Mouse (Mus musculus) hindbrain, embryonic 14.5 days (tissue): ENCODE results near the gene Ptbp1. TPM values are rescaled to one million over a fixed set of nuclear protein-coding genes. Genes with fewer than 3 reads are reported as not detected.
"Not testable (repeated sequence)": the region's sequence is repeated elsewhere in the genome, so short reads cannot be mapped to it uniquely, and the experiment has no call there.

ENCODE experiments used
- ATAC-seq: fragments of 200-750 bp; cut with Nextera tagmentation; 2 replicates; pipeline ENCODE4 v1.8.0; 2017; ENCODE audit warnings: moderate number of reproducible peaks, mild to moderate bottlenecking, moderate TSS enrichment, moderate library complexity; ENCODE audit not compliant: low FRiP score
- DNase-seq: peaks from one replicate; pipeline ENCODE4 v3.0.0-alpha.2; 2015; ENCODE audit warnings: low spot score
- H3K27ac ChIP-seq: fragments of 300-500 bp; sonication (generic); 2 replicates; pipeline ENCODE4 v1.5.1; 2014; ENCODE audit warnings: mild to moderate bottlenecking, moderate library complexity
- H3K27me3 ChIP-seq: fragments of 300-500 bp; sonication (generic); 2 replicates; pipeline ENCODE4 v1.6.1; 2014; ENCODE audit warnings: mild to moderate bottlenecking, low read length, mixed read lengths; ENCODE audit not compliant: control insufficient read depth, insufficient read depth
- H3K36me3 ChIP-seq: fragments of 300-500 bp; sonication (generic); replicated peaks from 2 replicates; pipeline ENCODE4 v1.6.1; 2014; ENCODE audit not compliant: control insufficient read depth, insufficient read depth
- H3K4me1 ChIP-seq: fragments of 300-500 bp; sonication (generic); replicated peaks from 2 replicates; pipeline ENCODE4 v1.6.1; 2014; ENCODE audit warnings: antibody characterized with exemption, low read length, mixed read lengths; ENCODE audit not compliant: control insufficient read depth, insufficient read depth
- H3K4me2 ChIP-seq: fragments of 300-500 bp; sonication (generic); replicated peaks from 2 replicates; pipeline ENCODE4 v1.6.1; 2014; ENCODE audit warnings: mild to moderate bottlenecking, moderate library complexity
- H3K4me3 ChIP-seq: fragments of 300-500 bp; sonication (generic); replicated peaks from 2 replicates; pipeline ENCODE4 v1.5.1; 2014; ENCODE audit warnings: mild to moderate bottlenecking, low read length
- H3K9ac ChIP-seq: fragments of 300-500 bp; sonication (generic); 2 replicates; pipeline ENCODE4 v1.6.1; 2014
- H3K9me3 ChIP-seq: fragments of 300-500 bp; sonication (generic); 2 replicates; pipeline ENCODE4 v1.6.1; 2016; ENCODE audit warnings: low read length; ENCODE audit not compliant: control insufficient read depth
- WGBS: fragments of 180-500 bp; shearing (Covaris S2); extraction: QIAGEN DNeasy Blood & Tissue Kit; methylation state at CpG from one replicate; pipeline ENCODE4 v1.1.7; 2014; 5-methylcytosine and 5-hydroxymethylcytosine counted together
- polyA plus RNA-seq: library from polyadenylated mRNA; unstranded; fragments of >200 nt; fragmentation: Nextera tagmentation; extraction: Ambion mirVana; gene quantifications from 2 replicates; pipeline ENCODE4 v1.2.1, GENCODE M21; 2014

Ptbp1 gene
- polyA plus RNA-seq, 1 experiment from 2014 or later = 59.5 TPM

DNA sequence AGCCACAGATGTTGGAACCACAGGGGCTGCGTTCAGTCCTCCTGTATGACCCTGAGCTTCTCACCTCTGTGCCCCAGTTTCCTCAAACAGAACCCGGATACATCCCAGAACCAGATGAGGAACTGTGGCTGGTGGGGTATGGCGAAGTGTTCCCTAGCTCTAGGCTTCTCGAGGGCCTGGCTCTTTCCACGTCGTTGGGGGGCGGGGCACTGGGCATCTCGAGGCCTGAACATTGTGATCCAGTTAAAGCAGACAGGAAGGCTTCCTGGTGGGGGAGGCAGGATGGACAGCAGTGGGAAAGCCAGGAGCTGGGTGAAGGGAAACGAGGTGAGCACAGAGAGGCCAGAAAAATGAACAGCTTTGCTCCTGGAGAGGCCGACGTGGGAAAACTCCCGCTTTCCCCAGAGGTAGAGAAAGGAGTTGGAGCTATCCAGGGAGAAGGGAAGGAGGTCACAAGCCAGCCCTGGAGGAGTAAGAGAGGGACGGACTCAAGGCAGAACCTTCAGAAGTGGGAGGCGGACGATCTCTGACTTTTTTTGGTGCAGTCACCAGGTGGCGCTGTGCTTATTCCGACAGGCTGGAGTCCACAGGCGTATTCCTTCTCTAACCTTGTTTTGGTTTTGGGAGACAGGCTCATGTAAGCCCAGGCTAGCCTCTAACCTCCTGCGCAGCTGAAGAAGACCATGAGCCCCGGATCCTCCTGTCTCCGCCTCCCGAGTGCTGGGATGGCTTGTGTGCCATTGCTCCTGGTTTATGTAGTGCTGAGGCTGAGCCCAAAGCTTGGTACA is 29.3 kb downstream of the Ptbp1 start:
- Histone ChIP-seq H3K27ac (no peak overlapping the region), H3K9me3 (no peaks in the 10 kb centered on the region), H3K4me2 (0 out of 2 replicates have a peak overlapping the region, but pooled peaks have one; percentile 8), H3K36me3 (no peaks in the 10 kb centered on the region), H3K9ac (no peak overlapping the region), H3K4me1 (peaks cover 5% of the 10 kb centered on the region; the same call in 1 of the 2 replicates), H3K4me3 (no peak overlapping the region), H3K27me3 (peaks cover 24% of the 10 kb centered on the region; the same call in 1 of the 2 replicates)
- DNase-seq = peak; percentile 80
- 15% methylated on average over 22 of the region's 22 CpGs for WGBS
- no peak for ATAC-seq

DNA sequence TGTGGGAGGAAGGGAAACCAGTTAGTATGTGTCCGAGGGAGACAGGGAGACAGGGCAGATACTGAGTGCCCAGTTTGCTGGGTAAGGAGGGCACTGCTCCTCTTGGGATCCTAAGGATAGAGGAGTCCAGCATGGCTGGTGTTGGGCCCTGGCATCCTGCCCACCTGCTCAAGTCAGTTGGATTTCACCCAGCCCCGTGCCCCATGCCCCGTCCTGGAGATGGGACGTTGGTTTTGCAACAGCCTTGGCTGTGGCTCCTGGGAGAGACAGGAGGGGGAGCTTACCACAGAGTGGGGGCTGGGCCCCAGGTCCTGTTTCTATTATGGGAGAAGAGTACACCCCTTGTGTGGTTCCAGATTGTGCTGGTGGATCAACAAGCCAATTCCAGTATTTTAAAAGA is 30.2 kb downstream of the Ptbp1 start:
- Histone ChIP-seq H3K9ac (no peak overlapping the region), H3K27me3 (peaks cover 24% of the 10 kb centered on the region; the same call in 1 of the 2 replicates), H3K9me3 (no peaks in the 10 kb centered on the region), H3K36me3 (no peaks in the 10 kb centered on the region), H3K4me1 (peaks cover 5% of the 10 kb centered on the region; the same call in 1 of the 2 replicates), H3K4me2 (no peak overlapping the region), H3K4me3 (no peak overlapping the region), H3K27ac (no peak overlapping the region)
- ATAC-seq = no peak
- DNase-seq = no peak
- WGBS = 77% methylated on average over 4 of the region's 4 CpGs

GRCm38 (mm10) chr10:79884938-79885337 is 30.7 kb downstream of the Ptbp1 start:
- H3K4me3 ChIP-seq, H3K4me2 ChIP-seq, H3K4me1 ChIP-seq, ATAC-seq, H3K9ac ChIP-seq, DNase-seq, H3K9me3 ChIP-seq, H3K36me3 ChIP-seq, H3K27ac ChIP-seq: not testable (repeated sequence)
- WGBS = 80% methylated on average over 3 of the region's 3 CpGs
- peaks cover 24% of the 10 kb centered on the region; the same call in 1 of the 2 replicates for H3K27me3 ChIP-seq

DNA sequence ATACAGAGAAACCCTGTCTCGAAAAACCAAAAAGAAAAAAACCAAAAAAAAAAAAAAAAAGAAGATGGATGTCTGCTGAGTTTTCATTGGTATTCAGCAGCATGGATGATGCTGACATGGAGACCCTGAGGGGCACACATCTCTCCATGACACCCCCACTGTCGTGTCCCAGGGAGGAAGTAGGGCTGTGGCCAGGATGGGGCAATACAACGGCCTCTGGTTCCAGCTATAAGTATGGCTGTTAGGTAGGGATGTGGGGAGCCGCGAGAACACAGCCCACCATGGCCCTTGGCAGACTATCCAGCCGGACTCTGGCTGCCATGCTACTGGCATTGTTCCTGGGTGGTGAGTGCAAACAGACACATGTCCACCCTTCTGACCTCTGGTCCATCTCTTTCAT is 31.8 kb downstream of the Ptbp1 start, which contains the start of gene Elane:
Gene Elane (plus strand): TSS at position 194 of the 400 bp plus-strand sequence.
- DNase-seq (no peak), ATAC-seq (no peak)
- H3K4me1 ChIP-seq = peaks cover 5% of the 10 kb centered on the region; the same call in 1 of the 2 replicates
- no peak within 1 kb of the TSS for H3K27ac ChIP-seq
- WGBS = 78% methylated on average over 6 of the region's 6 CpGs
- H3K36me3 ChIP-seq = no peaks in the 10 kb centered on the region
- peaks cover 16% of the 10 kb centered on the region; the same call in 1 of the 2 replicates for H3K27me3 ChIP-seq
- H3K9me3 ChIP-seq = no peaks in the 10 kb centered on the region
- H3K9ac ChIP-seq = no peak within 1 kb of the TSS
- no peak within 1 kb of the TSS for H3K4me3 ChIP-seq
- H3K4me2 ChIP-seq = no peak within 1 kb of the TSS

GRCm38 (mm10) chr10:79886611-79887010 is 32.4 kb downstream of the Ptbp1 start:
- DNase-seq = no peak
- WGBS = 81% methylated on average over 8 of the region's 8 CpGs
- Histone ChIP-seq H3K9me3 (no peaks in the 10 kb centered on the region), H3K4me1 (peaks cover 5% of the 10 kb centered on the region; the same call in 1 of the 2 replicates), H3K9ac (no peak overlapping the region), H3K4me3 (no peak overlapping the region), H3K27me3 (peaks cover 15% of the 10 kb centered on the region; the same call in 1 of the 2 replicates), H3K27ac (no peak overlapping the region), H3K4me2 (no peak overlapping the region), H3K36me3 (no peaks in the 10 kb centered on the region)
- ATAC-seq = no peak

DNA sequence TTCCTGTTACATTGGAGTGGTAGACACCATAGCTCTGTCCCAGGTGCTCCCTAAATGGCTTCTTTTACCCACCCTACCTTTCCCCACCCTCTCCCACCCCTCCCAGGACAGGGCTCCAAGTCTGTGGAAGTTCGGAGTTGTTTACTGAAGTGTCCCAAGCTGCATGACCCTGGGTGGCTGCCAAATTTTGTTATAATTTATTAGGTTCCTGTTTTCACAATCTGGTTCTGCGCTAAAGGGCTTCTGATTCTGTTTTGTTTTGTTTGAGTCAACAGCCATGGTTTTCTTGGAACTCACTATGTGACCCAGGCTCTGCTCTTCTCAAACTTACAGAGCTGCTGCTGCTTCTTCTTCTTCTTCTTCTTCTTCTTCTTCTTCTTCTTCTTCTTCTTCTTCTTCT is 35.2 kb downstream of the Ptbp1 start:
- no peaks in the 10 kb centered on the region for H3K27me3 ChIP-seq
- H3K9me3 ChIP-seq = no peaks in the 10 kb centered on the region
- no peak overlapping the region for H3K4me3 ChIP-seq
- H3K27ac ChIP-seq = no peak overlapping the region
- no peak overlapping the region for H3K9ac ChIP-seq
- DNase-seq (no peak), ATAC-seq (no peak)
- WGBS = 91% methylated on average over 2 of the region's 2 CpGs
- H3K4me1 ChIP-seq = no peaks in the 10 kb centered on the region
- H3K4me2 ChIP-seq = no peak overlapping the region
- H3K36me3 ChIP-seq = peaks cover 6% of the 10 kb centered on the region; the same call in 1 of the 2 replicates

GRCm38 (mm10) chr10:79890670-79891069 is 36.4 kb downstream of the Ptbp1 start, which contains the start of gene Cfd:
Gene Cfd (plus strand): TSS chr10:79890853.
- Histone ChIP-seq H3K4me2 (no peak within 1 kb of the TSS), H3K4me3 (no peak within 1 kb of the TSS), H3K9me3 (no peaks in the 10 kb centered on the region), H3K9ac (no peak within 1 kb of the TSS), H3K36me3 (peaks cover 14% of the 10 kb centered on the region), H3K4me1 (no peaks in the 10 kb centered on the region), H3K27me3 (no peaks in the 10 kb centered on the region), H3K27ac (no peak within 1 kb of the TSS)
- no peak for DNase-seq
- no peak for ATAC-seq
- WGBS = 35% methylated on average over 5 of the region's 5 CpGs

DNA sequence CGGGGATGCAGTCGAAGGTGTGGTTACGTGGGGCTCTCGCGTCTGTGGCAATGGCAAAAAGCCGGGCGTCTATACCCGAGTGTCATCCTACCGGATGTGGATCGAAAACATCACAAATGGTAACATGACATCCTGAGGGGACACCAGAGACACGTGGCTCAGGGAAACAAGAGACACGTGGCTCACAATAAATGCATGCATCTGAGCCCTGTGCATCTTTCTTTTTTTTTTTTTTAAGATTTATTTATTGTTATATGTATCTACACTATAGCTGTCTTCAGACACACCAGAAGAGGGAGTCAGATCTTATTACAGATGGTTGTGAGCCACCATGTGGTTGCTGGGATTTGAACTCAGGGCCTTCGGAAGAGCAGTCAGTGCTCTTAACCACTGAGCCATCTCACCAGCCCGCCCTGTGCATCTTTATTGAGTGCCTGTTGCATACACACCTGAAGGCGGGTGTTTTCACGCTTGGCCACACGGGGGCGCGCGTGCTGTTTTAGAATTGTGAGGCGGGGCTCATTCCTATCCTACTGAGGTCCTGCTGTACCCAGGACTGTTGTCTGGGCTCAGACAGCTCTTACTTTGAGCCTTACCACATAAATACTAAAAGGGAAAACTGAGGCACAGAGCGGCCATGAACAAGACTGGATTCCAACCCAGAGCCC is 38.4 kb downstream of the Ptbp1 start:
- ATAC-seq = peak; percentile 21; the same call in 1 of the 2 replicates
- H3K27me3 ChIP-seq, H3K4me2 ChIP-seq: not testable (repeated sequence)

DNA sequence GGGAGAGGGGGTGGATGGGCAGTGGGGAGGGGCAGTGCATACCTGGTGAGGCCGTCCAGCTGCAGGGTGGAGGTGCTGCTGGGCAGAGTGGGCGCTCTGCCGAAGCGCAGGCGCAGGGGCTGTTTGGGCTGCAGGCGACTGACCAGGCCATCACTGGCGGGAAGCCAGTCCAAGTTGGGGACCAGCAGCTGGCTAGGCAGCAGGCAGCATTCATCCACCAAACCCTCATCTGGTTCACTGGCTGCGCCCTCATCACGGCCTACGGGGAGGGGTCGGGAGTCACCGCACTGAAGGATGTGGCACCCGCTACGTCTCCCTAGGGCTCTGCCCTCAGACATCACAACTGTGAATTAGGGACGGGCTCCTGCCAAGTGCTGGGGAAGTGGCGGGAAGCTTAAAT is 42.1 kb downstream of the Ptbp1 start:
- no peak for ATAC-seq
- no peak overlapping the region for H3K9ac ChIP-seq
- peaks cover 54% of the 10 kb centered on the region for H3K36me3 ChIP-seq
- no peak overlapping the region for H3K27ac ChIP-seq
- H3K4me3 ChIP-seq = no peak overlapping the region
- H3K9me3 ChIP-seq = no peaks in the 10 kb centered on the region
- H3K27me3 ChIP-seq = no peaks in the 10 kb centered on the region
- no peak overlapping the region for H3K4me2 ChIP-seq
- peaks cover 6% of the 10 kb centered on the region; the same call in 1 of the 2 replicates for H3K4me1 ChIP-seq
- no peak for DNase-seq
- WGBS = 89% methylated on average over 16 of the region's 16 CpGs

More for the DNA sequence above, 38.4 kb downstream of the Ptbp1 start:
- 46% methylated on average over 22 of the region's 22 CpGs for WGBS
- H3K4me3 ChIP-seq, H3K27ac ChIP-seq, H3K4me1 ChIP-seq, H3K9ac ChIP-seq, H3K9me3 ChIP-seq: not testable (repeated sequence)
- peak; percentile 79 for DNase-seq
- peaks cover 31% of the 10 kb centered on the region for H3K36me3 ChIP-seq
